Mouse (Mus musculus) lung, adult 2 months (tissue): ENCODE results near the gene Cdc42bpa.

ENCODE experiments used
- CTCF ChIP-seq: fragments of 200-500 bp; IDR thresholded peaks from 2 replicates; pipeline ENCODE4 v1.5.1; 2011; ENCODE audit warnings: mild to moderate bottlenecking, low read length, control low read depth; ENCODE audit not compliant: insufficient read depth
- POLR2A ChIP-seq: fragments of 200-500 bp; IDR thresholded peaks from 2 replicates; pipeline ENCODE4 v1.6.1; 2011; ENCODE audit warnings: low read depth, mild to moderate bottlenecking, control low read depth, low read length, borderline replicate concordance; ENCODE audit errors: extremely low read depth

GRCm38 (mm10) chr1:180089176-180089575, 128.9 kb downstream of the Cdc42bpa start:
- TF ChIP-seq CTCF (no peak), POLR2A (no peak)
